29 mouse cellular contexts compared by ENCODE assay signal in genomic region chr4:132166350-132167290, GRCm38 (mm10). TPM values are rescaled to one million over a fixed set of nuclear protein-coding genes. Genes with fewer than 3 reads are reported as not detected.
DNase-seq lines count a peak whose midpoint lies in the region; ATAC-seq and TF ChIP-seq lines count a peak whose summit lies in the region.
"Had no signal": no experiment of that assay in that cellular context is flagged by ENCODE, and none has a peak within 500 bp of the region (broad histone marks: within the 10 kb centered on the region; RNA-seq: fewer than 3 reads in every experiment).

No protein-coding gene starts in this region.

- no peaks in the 10 kb centered on the region for H3K4me1 ChIP-seq in kidney, postnatal 0 days (replicated peaks; ENCODE audit: insufficient read depth, low read length)
- H3K4me1 ChIP-seq: liver, embryonic 15.5 days had no signal

- no peak overlapping the region for H3K4me2 ChIP-seq in kidney, postnatal 0 days (ENCODE audit: low read length)
- H3K4me2 ChIP-seq: forebrain, embryonic 12.5 days; heart, embryonic 12.5 days; hindbrain, embryonic 14.5 days; limb, embryonic 12.5 days; liver, embryonic 15.5 days; lung, embryonic 14.5 days had no signal

- 46% methylated on average over 16 of the region's 16 CpGs for WGBS in kidney, postnatal 0 days

- TF ChIP-seq CTCF in kidney, postnatal 0 days (IDR thresholded peaks at IDR 0.05; ENCODE audit: low read depth): no peak

- peak; percentile 82 for DNase-seq in heart, adult 11 months
- no peak for DNase-seq in heart, adult 8-10 months (ENCODE audit: low spot score)
- DNase-seq in kidney, postnatal 0 days (ENCODE audit: low spot score): peak; percentile 42
- DNase-seq in kidney, postnatal 25 days: no peak
- peak; percentile 44 for DNase-seq in retina, postnatal 1 day
- DNase-seq in retina, embryonic 14.5 days (ENCODE audit: low spot score): no peak
- no peak for DNase-seq in ovary, postnatal 36 days (ENCODE audit: low spot score)
- no peak for DNase-seq in B cell, adult 2 months
- DNase-seq: adrenal gland, adult 2 months; adrenal gland, postnatal 36 days; cerebellum, adult 8-10 months; cerebellum, postnatal 25 days; forebrain, postnatal 0 days; gastrocnemius, postnatal 10 days; kidney, adult 18-20 months; lung, embryonic 14.5 days; lung, postnatal 14 days; right cerebral cortex, postnatal 4 days had no signal

- H3K27me3 ChIP-seq in kidney, postnatal 0 days (ENCODE audit: insufficient read depth, low read length): no peaks in the 10 kb centered on the region
- H3K27me3 ChIP-seq: embryonic facial prominence, embryonic 15.5 days; forebrain, embryonic 12.5 days; heart, embryonic 12.5 days; limb, embryonic 12.5 days; liver, embryonic 15.5 days had no signal

- H3K4me3 ChIP-seq in kidney, postnatal 0 days (replicated peaks; ENCODE audit: low read depth, low read length): no peak overlapping the region
- H3K4me3 ChIP-seq: embryonic facial prominence, embryonic 10.5 days; embryonic facial prominence, embryonic 15.5 days; forebrain, embryonic 12.5 days; heart, embryonic 12.5 days; limb, embryonic 12.5 days; liver, embryonic 15.5 days had no signal

- no peak overlapping the region for H3K9ac ChIP-seq in kidney, postnatal 0 days (ENCODE audit: low read depth, low read length)
- H3K9ac ChIP-seq: embryonic facial prominence, embryonic 15.5 days; forebrain, embryonic 12.5 days; forebrain, postnatal 0 days; heart, embryonic 12.5 days; hindbrain, embryonic 14.5 days; limb, embryonic 12.5 days; liver, embryonic 15.5 days; lung, embryonic 14.5 days had no signal

- no peak overlapping the region for H3K27ac ChIP-seq in kidney, postnatal 0 days
- H3K27ac ChIP-seq: embryonic facial prominence, embryonic 10.5 days; embryonic facial prominence, embryonic 15.5 days; forebrain, embryonic 12.5 days; hindbrain, embryonic 14.5 days; limb, embryonic 12.5 days; liver, embryonic 15.5 days had no signal

- H3K9me3 ChIP-seq in kidney, postnatal 0 days (replicated peaks; ENCODE audit: low read length): no peaks in the 10 kb centered on the region
- H3K9me3 ChIP-seq: embryonic facial prominence, embryonic 10.5 days; embryonic facial prominence, embryonic 15.5 days; forebrain, embryonic 12.5 days; limb, embryonic 12.5 days; liver, embryonic 15.5 days had no signal

- ATAC-seq in kidney, postnatal 0 days (replicated peaks; ENCODE audit: low FRiP score, low read depth): no peak
- ATAC-seq: activated CD4-positive, CD25-positive, alpha-beta regulatory T cell, adult 4 months; forebrain, postnatal 0 days had no signal

- no peaks in the 10 kb centered on the region for H3K36me3 ChIP-seq in kidney, postnatal 0 days (ENCODE audit: insufficient read depth, low read length)
- H3K36me3 ChIP-seq: embryonic facial prominence, embryonic 10.5 days; embryonic facial prominence, embryonic 15.5 days; forebrain, embryonic 12.5 days; heart, embryonic 12.5 days; limb, embryonic 12.5 days; liver, embryonic 15.5 days had no signal

RNA-seq across cellular contexts. Expression of gene Oprd1, which starts 22.3 kb away (rescaled TPM):
- total RNA-seq in heart, adult 8-10 months (2022): under 1 TPM; 0.09 to 0.28 (median 0.21) TPM
- 0.03 and 0.05 TPM in 2 replicates for polyA plus RNA-seq in kidney, postnatal 0 days (2015; fragmentation: Nextera tagmentation; extraction: Ambion mirVana)
- total RNA-seq: gastrocnemius, postnatal 10 days; hematopoietic stem cell, adult 5-6 weeks; liver, adult 2 months; monocyte, adult 5-6 weeks had no signal
- polyA plus RNA-seq: activated CD4-positive, CD25-positive, alpha-beta regulatory T cell, adult 4 months; liver, adult 2 months; liver, embryonic 15.5 days had no signal

RNA-seq across cellular contexts. Expression of gene Ythdf2, which starts 45.5 kb away (rescaled TPM):
- total RNA-seq in heart, adult 8-10 months (2022): 10 to 100 TPM; 23.8 to 27.1 (median 26.5) TPM
- polyA plus RNA-seq in kidney, postnatal 0 days (2015; fragmentation: Nextera tagmentation; extraction: Ambion mirVana): 87.7 and 89.4 TPM in 2 replicates

Comparison
In these comparisons a context has a peak if more than half of its experiments do, and no peak if none do; other contexts are left out.
1. DNase-seq: peak in heart, adult 11 months (single experiment), kidney, postnatal 0 days (single experiment) and retina, postnatal 1 day (single experiment); none in heart, adult 8-10 months (single experiment), kidney, postnatal 25 days (0 of 2), retina, embryonic 14.5 days (single experiment), ovary, postnatal 36 days (single experiment) and B cell, adult 2 months (0 of 2).